Mouse (Mus musculus): Measurements from ENCODE around the gene Ntn1.

- TF ChIP-seq CEBPB (IDR thresholded peaks at IDR 0.05; ENCODE audit: insufficient read depth, poor library complexity, severe bottlenecking) (no peak), MYOD1 (IDR thresholded peaks at IDR 0.05; ENCODE audit: control insufficient read depth in 1 of 3, insufficient read length in 2 of 3, low read depth in 2 of 3) (no peak), POLR2A (IDR thresholded peaks at IDR 0.05; ENCODE audit: insufficient read length, low read depth) (no peak), MAX (IDR thresholded peaks at IDR 0.05; ENCODE audit: low read depth) (no peak), E2F4 (IDR thresholded peaks at IDR 0.05; ENCODE audit: insufficient read depth) (no peak), POLR2AphosphoS2 (IDR thresholded peaks at IDR 0.05; ENCODE audit: insufficient read length, low read depth) (no peak), USF1 (IDR thresholded peaks at IDR 0.05; ENCODE audit: low read depth) (no peak), TCF12 (IDR thresholded peaks at IDR 0.05; ENCODE audit: insufficient read depth, poor library complexity, severe bottlenecking) (no peak)
These were observed 114.9 kb downstream of the Ntn1 start for GRCm38 (mm10) chr11:68285754-68286141.

All from myocyte (in vitro differentiated cells).